Mouse (Mus musculus) spleen, adult 2 months (tissue): ENCODE results near the gene Fam155a.

Source experiments
- CTCF ChIP-seq: fragments of 200-500 bp; IDR thresholded peaks from 2 replicates; pipeline ENCODE4 v1.5.1; 2011; ENCODE audit warnings: mild to moderate bottlenecking, inconsistent platforms; ENCODE audit not compliant: insufficient read depth, insufficient read length, insufficient replicate concordance; ENCODE audit errors: extremely low read depth
- POLR2A ChIP-seq: fragments of 200-500 bp; IDR thresholded peaks from 2 replicates; pipeline ENCODE4 v1.6.1; 2011; ENCODE audit warnings: low read depth, low read length, inconsistent platforms

DNA sequence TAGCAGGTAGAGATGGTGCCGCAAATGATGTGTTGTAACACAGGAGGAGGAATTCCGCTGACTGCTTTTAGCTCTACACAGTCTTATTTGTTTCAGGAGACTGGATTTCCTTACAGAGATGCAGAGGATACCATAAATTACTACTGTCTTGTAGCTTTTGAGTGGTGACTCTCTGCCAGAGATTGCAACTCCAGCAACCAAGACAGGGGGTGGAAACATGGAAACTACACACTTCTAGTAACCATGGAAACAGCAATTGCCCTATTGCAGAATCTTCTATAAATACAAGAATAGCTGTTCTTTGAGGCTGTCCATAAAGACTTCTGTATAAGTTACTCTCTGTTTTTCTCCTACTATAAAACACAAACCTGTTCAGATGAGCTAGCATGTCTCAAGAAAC lies 76.2 kb downstream of the Fam155a start:
- TF ChIP-seq CTCF, result no peak
- TF ChIP-seq POLR2A, result no peak
